Mouse (Mus musculus): Measurements from ENCODE around the gene Fam205a2.

Gene Fam205a2

GRCm38 (mm10) chr4:42528075-42528474 lies at the start of gene Fam205a2:
TSS of gene Fam205a2 (minus strand) at chr4:42528175.
- WGBS: no CpG with 5 or more reads among the region's 1 CpGs
